Comparison of ENCODE assay signal across 16 mouse cellular contexts in the genomic region with DNA sequence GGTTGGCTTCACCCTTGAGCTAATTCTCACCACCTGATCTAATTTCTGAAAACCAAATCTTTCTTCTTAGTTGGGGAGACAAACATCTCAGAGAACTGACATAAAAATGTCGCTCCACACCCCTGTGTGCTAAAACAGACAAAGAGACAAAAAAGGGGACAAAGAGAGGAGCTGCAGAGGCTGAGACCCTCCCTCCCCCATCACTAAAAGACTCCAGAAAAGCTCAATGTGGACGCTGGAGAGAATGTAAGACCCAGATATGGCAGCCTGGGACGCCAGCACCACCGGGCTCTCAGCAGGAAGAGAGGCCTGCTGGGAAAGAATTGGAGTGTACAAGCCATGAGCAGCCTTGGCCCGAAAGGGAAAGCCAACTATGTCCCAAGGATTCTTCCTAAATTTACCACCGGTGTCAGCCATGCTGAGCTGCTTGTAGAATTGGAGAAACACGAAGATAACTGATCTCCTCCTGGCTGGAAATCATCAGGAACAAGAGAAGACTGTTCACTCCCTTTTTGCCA. TPM values are rescaled to one million over a fixed set of nuclear protein-coding genes. Genes with fewer than 3 reads are reported as not detected.
DNase-seq lines count a peak whose midpoint lies in the region; ATAC-seq lines count a peak whose summit lies in the region.
"Had no signal": no experiment of that assay in that cellular context is flagged by ENCODE, and none has a peak within 500 bp of the region (broad histone marks: within the 10 kb centered on the region; RNA-seq: fewer than 3 reads in every experiment).

No protein-coding gene starts in this region.

- H3K9me3 ChIP-seq in hindbrain, embryonic 13.5 days, result no peaks in the 10 kb centered on the region
- no peaks in the 10 kb centered on the region for H3K9me3 ChIP-seq in hindbrain, embryonic 12.5 days (replicated peaks)
- no peaks in the 10 kb centered on the region for H3K9me3 ChIP-seq in forebrain, embryonic 13.5 days (replicated peaks)
- no peaks in the 10 kb centered on the region for H3K9me3 ChIP-seq in midbrain, embryonic 11.5 days (ENCODE audit: control insufficient read depth, low read length)
- H3K9me3 ChIP-seq: liver, embryonic 15.5 days had no signal

- peak overlapping the region; percentile 70 for H3K27ac ChIP-seq in hindbrain, embryonic 13.5 days
- H3K27ac ChIP-seq in hindbrain, embryonic 12.5 days, result no peak overlapping the region
- peak overlapping the region; percentile 76 for H3K27ac ChIP-seq in forebrain, embryonic 13.5 days
- no peak overlapping the region for H3K27ac ChIP-seq in midbrain, embryonic 11.5 days (ENCODE audit: low read depth, low read length)
- H3K27ac ChIP-seq: gastrocnemius, adult 2 months; liver, embryonic 15.5 days had no signal

- ATAC-seq in hindbrain, embryonic 13.5 days (ENCODE audit: low FRiP score), result no peak
- ATAC-seq in hindbrain, embryonic 12.5 days (ENCODE audit: low FRiP score), result no peak
- peak; percentile 36 for ATAC-seq in forebrain, embryonic 13.5 days
- ATAC-seq in midbrain, embryonic 11.5 days (ENCODE audit: low FRiP score), result no peak

- no peaks in the 10 kb centered on the region for H3K27me3 ChIP-seq in hindbrain, embryonic 13.5 days
- H3K27me3 ChIP-seq in hindbrain, embryonic 12.5 days, result no peaks in the 10 kb centered on the region
- H3K27me3 ChIP-seq in forebrain, embryonic 13.5 days, result no peaks in the 10 kb centered on the region
- no peaks in the 10 kb centered on the region for H3K27me3 ChIP-seq in midbrain, embryonic 11.5 days (ENCODE audit: control insufficient read depth, insufficient read depth, low read length)
- H3K27me3 ChIP-seq: liver, embryonic 15.5 days had no signal

- WGBS in hindbrain, embryonic 13.5 days, result 49% methylated on average over 7 of the region's 7 CpGs
- WGBS in hindbrain, embryonic 12.5 days, result 46% methylated on average over 7 of the region's 7 CpGs
- 34% methylated on average over 7 of the region's 7 CpGs for WGBS in forebrain, embryonic 13.5 days
- 44% methylated on average over 7 of the region's 7 CpGs for WGBS in midbrain, embryonic 11.5 days

- no peak overlapping the region for H3K9ac ChIP-seq in hindbrain, embryonic 13.5 days
- no peak overlapping the region for H3K9ac ChIP-seq in hindbrain, embryonic 12.5 days
- no peak overlapping the region for H3K9ac ChIP-seq in forebrain, embryonic 13.5 days
- no peak overlapping the region for H3K9ac ChIP-seq in midbrain, embryonic 11.5 days (ENCODE audit: low read length)
- H3K9ac ChIP-seq: liver, embryonic 15.5 days had no signal

- H3K4me3 ChIP-seq in hindbrain, embryonic 13.5 days, result no peak overlapping the region
- no peak overlapping the region for H3K4me3 ChIP-seq in hindbrain, embryonic 12.5 days
- H3K4me3 ChIP-seq in forebrain, embryonic 13.5 days, result no peak overlapping the region
- no peak overlapping the region for H3K4me3 ChIP-seq in midbrain, embryonic 11.5 days (ENCODE audit: low read depth, low read length)
- H3K4me3 ChIP-seq: gastrocnemius, adult 2 months; liver, embryonic 15.5 days had no signal

- no peaks in the 10 kb centered on the region for H3K36me3 ChIP-seq in hindbrain, embryonic 13.5 days
- no peaks in the 10 kb centered on the region for H3K36me3 ChIP-seq in hindbrain, embryonic 12.5 days
- no peaks in the 10 kb centered on the region for H3K36me3 ChIP-seq in forebrain, embryonic 13.5 days (ENCODE audit: poor library complexity, severe bottlenecking)
- no peaks in the 10 kb centered on the region for H3K36me3 ChIP-seq in midbrain, embryonic 11.5 days (ENCODE audit: control insufficient read depth, insufficient read depth, low read length)
- H3K36me3 ChIP-seq: liver, embryonic 15.5 days had no signal

- peaks cover 8% of the 10 kb centered on the region for H3K4me1 ChIP-seq in hindbrain, embryonic 13.5 days (replicated peaks)
- no peaks in the 10 kb centered on the region; the same call in 1 of the 2 replicates for H3K4me1 ChIP-seq in hindbrain, embryonic 12.5 days
- H3K4me1 ChIP-seq in forebrain, embryonic 13.5 days, result peaks cover 16% of the 10 kb centered on the region
- H3K4me1 ChIP-seq in midbrain, embryonic 11.5 days (ENCODE audit: control insufficient read depth, insufficient read depth, low read length), result no peaks in the 10 kb centered on the region; the same call in 1 of the 2 replicates
- H3K4me1 ChIP-seq: liver, embryonic 15.5 days had no signal

- no peak overlapping the region for H3K4me2 ChIP-seq in hindbrain, embryonic 13.5 days
- H3K4me2 ChIP-seq in hindbrain, embryonic 12.5 days (replicated peaks), result no peak overlapping the region
- no peak overlapping the region for H3K4me2 ChIP-seq in forebrain, embryonic 13.5 days
- no peak overlapping the region for H3K4me2 ChIP-seq in midbrain, embryonic 11.5 days
- H3K4me2 ChIP-seq: liver, embryonic 15.5 days had no signal

- peak; percentile 13 for DNase-seq in R1 (ENCODE audit: low read depth, low spot score)
- DNase-seq in midbrain, embryonic 11.5 days (ENCODE audit: low spot score, missing footprints), result peak; percentile 44
- DNase-seq in adrenal gland, adult (ENCODE audit: inconsistent age in 2 of 2, low spot score in 1 of 2), result no peak
- DNase-seq in urinary bladder, adult 18-20 months (ENCODE audit: low spot score in 2 of 2), result no peak
- DNase-seq in gastrocnemius, postnatal 25 days, result no peak
- DNase-seq: adrenal gland, adult 8-10 months; cerebellum, adult 9-11 months; gastrocnemius, adult 2 months; heart, postnatal 14 days; kidney, adult 2 months; lung, postnatal 36 days had no signal

RNA-seq across cellular contexts. Expression of a gene that starts 8.6 kb away (rescaled TPM):
- 0.88 and 0.93 TPM in 2 replicates for polyA plus RNA-seq in hindbrain, embryonic 13.5 days (2015; fragmentation: Nextera tagmentation; extraction: Ambion mirVana)
- polyA plus RNA-seq in hindbrain, embryonic 12.5 days (2016; fragmentation: Nextera tagmentation; extraction: Ambion mirVana), result 0.36 and 0.45 TPM in 2 replicates
- 1.5 and 2.6 TPM in 2 replicates for polyA plus RNA-seq in forebrain, embryonic 13.5 days (2015; fragmentation: Nextera tagmentation; extraction: Ambion mirVana)
- 0.18 and 0.30 TPM in 2 replicates for polyA plus RNA-seq in midbrain, embryonic 11.5 days (2014; fragmentation: Nextera tagmentation; extraction: Ambion mirVana)
- not detected for total RNA-seq in gastrocnemius, postnatal 25 days (2021)
- total RNA-seq: gastrocnemius, adult 2 months had no signal
- polyA plus RNA-seq: spleen, adult 2 months had no signal

RNA-seq across cellular contexts. Expression of a gene that starts 9.0 kb away (rescaled TPM):
- polyA plus RNA-seq in hindbrain, embryonic 13.5 days (2015; fragmentation: Nextera tagmentation; extraction: Ambion mirVana), result 142 and 150 TPM in 2 replicates
- polyA plus RNA-seq in hindbrain, embryonic 12.5 days (2016; fragmentation: Nextera tagmentation; extraction: Ambion mirVana), result 178 and 201 TPM in 2 replicates
- 174 and 219 TPM in 2 replicates for polyA plus RNA-seq in forebrain, embryonic 13.5 days (2015; fragmentation: Nextera tagmentation; extraction: Ambion mirVana)
- polyA plus RNA-seq in midbrain, embryonic 11.5 days (2014; fragmentation: Nextera tagmentation; extraction: Ambion mirVana), result 229 and 231 TPM in 2 replicates
- 100 to 1,000 TPM; 179 to 187 TPM for total RNA-seq in gastrocnemius, postnatal 25 days (2021)

Comparison
In these comparisons a context has a peak if more than half of its experiments do, and no peak if none do; other contexts are left out.
1. H3K27ac ChIP-seq: peak in hindbrain, embryonic 13.5 days (single experiment) and forebrain, embryonic 13.5 days (single experiment); none in hindbrain, embryonic 12.5 days (single experiment) and midbrain, embryonic 11.5 days (single experiment).
2. DNase-seq: peak in R1 (single experiment) and midbrain, embryonic 11.5 days (single experiment); none in adrenal gland, adult (0 of 2), urinary bladder, adult 18-20 months (0 of 2) and gastrocnemius, postnatal 25 days (single experiment).